Mouse (Mus musculus) MEL (cell line): ENCODE data around the gene Aes.

ENCODE experiments used
- BHLHE40 ChIP-seq: IDR thresholded peaks from 2 replicates; pipeline ENCODE4 v1.6.1; 2012; ENCODE audit warnings: low read depth, mild to moderate bottlenecking, inconsistent platforms, low read length, improper control_type of control experiment, borderline replicate concordance
- CTCF ChIP-seq, 3 experiments: IDR thresholded peaks in 2 of 3; conservative IDR thresholded peaks in 1 of 3; 2 replicates each; pipeline ENCODE4 v1.5.1; 2011 to 2012; ENCODE audit warnings: low read length in 3 of 3, low read depth in 2 of 3, mild to moderate bottlenecking in 2 of 3, improper control_type of control experiment in 1 of 3, inconsistent platforms in 1 of 3, mixed read lengths in 1 of 3, moderate library complexity in 1 of 3; ENCODE audit not compliant: control insufficient read depth in 1 of 3, insufficient read depth in 1 of 3, poor library complexity in 1 of 3, severe bottlenecking in 1 of 3
- JUND ChIP-seq: IDR thresholded peaks from 2 replicates; pipeline ENCODE4 v1.6.1; 2011; ENCODE audit warnings: low read depth, mild to moderate bottlenecking, improper control_type of control experiment, low read length
- MAFK ChIP-seq: IDR thresholded peaks from 2 replicates; pipeline ENCODE4 v1.6.1; 2011; ENCODE audit warnings: low read depth, mild to moderate bottlenecking, low read length, improper control_type of control experiment, borderline replicate concordance
- MEF2A ChIP-seq: IDR thresholded peaks from 2 replicates; pipeline ENCODE4 v1.6.1; 2014; ENCODE audit warnings: low read depth, mild to moderate bottlenecking, inconsistent platforms, low read length, improper control_type of control experiment; ENCODE audit not compliant: poor library complexity, insufficient replicate concordance, severe bottlenecking; ENCODE audit errors: extremely low read depth
- NELFE ChIP-seq: IDR thresholded peaks from 2 replicates; pipeline ENCODE4 v1.6.1; 2011; ENCODE audit warnings: low read depth, low read length, improper control_type of control experiment
- RCOR1 ChIP-seq: IDR thresholded peaks from 2 replicates; pipeline ENCODE4 v1.6.1; 2012; ENCODE audit warnings: low read depth, mild to moderate bottlenecking, inconsistent platforms, low read length, improper control_type of control experiment
- TAL1 ChIP-seq: IDR thresholded peaks from 2 replicates; pipeline ENCODE4 v1.6.1; 2012; ENCODE audit warnings: mild to moderate bottlenecking, inconsistent platforms, low read length, moderate library complexity, mixed read lengths
- ZC3H11A ChIP-seq: IDR thresholded peaks from 2 replicates; pipeline ENCODE4 v1.6.1; 2012; ENCODE audit warnings: low read depth, mild to moderate bottlenecking, inconsistent platforms, low read length, improper control_type of control experiment

DNA sequence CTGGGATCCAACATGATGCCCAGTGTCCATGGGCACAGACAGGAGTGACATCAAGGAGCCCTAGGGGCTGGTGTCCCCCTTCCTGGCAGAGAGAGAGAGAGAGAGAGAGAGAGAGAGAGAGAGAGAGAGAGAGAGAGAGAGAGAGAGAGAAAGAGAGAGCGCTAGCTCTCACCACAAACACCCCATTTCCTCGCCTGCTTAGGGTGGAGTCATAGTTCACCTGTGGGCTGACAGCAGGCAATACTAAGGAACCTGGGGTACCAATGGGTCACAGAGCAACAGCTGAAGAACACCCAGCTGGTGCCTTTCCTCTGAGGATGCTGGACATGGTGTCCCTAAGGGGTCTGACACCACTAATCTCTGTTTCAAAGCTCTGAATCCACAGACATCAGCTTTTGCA lies 21.9 kb upstream of the Aes start:
- TF ChIP-seq MEF2A (no peak), CTCF (IDR thresholded peaks at IDR 0.05 in 2 of 3, conservative IDR thresholded peaks at IDR 0.05 in 1 of 3; ENCODE audit: control insufficient read depth in 1 of 3, insufficient read depth in 1 of 3, low read depth in 2 of 3, low read length in 3 of 3, poor library complexity in 1 of 3, severe bottlenecking in 1 of 3) (no peak), ZC3H11A (no peak), TAL1 (no peak), NELFE (no peak), MAFK (no peak), RCOR1 (no peak), BHLHE40 (no peak), JUND (no peak)
